Mouse (Mus musculus) forebrain, embryonic 11.5 days (tissue): ENCODE results near the gene Ccdc88a. TPM values are rescaled to one million over a fixed set of nuclear protein-coding genes. Genes with fewer than 3 reads are reported as not detected.

ENCODE experiments used
- ATAC-seq: fragments of 200-750 bp; cut with Nextera tagmentation; replicated peaks from 2 replicates; pipeline ENCODE4 v1.8.0; 2017; ENCODE audit warnings: moderate TSS enrichment; ENCODE audit not compliant: low FRiP score
- DNase-seq: peaks from one replicate; pipeline ENCODE4 v3.0.0-alpha.2; 2017; ENCODE audit warnings: low spot score
- H3K27ac ChIP-seq: fragments of 300-500 bp; sonication (generic); 2 replicates; pipeline ENCODE4 v1.5.1; 2014; ENCODE audit warnings: low read depth, low read length
- H3K27me3 ChIP-seq: fragments of 300-500 bp; sonication (generic); 2 replicates; pipeline ENCODE4 v1.6.1; 2014; ENCODE audit warnings: mild to moderate bottlenecking, low read length, mixed read lengths; ENCODE audit not compliant: control insufficient read depth, insufficient read depth
- H3K36me3 ChIP-seq: fragments of 300-500 bp; sonication (generic); 2 replicates; pipeline ENCODE4 v1.6.1; 2014; ENCODE audit warnings: mild to moderate bottlenecking, low read length, moderate library complexity, mixed read lengths; ENCODE audit not compliant: control insufficient read depth, insufficient read depth
- H3K4me1 ChIP-seq: fragments of 300-500 bp; sonication (generic); replicated peaks from 2 replicates; pipeline ENCODE4 v1.6.1; 2014; ENCODE audit warnings: low read length, mixed read lengths; ENCODE audit not compliant: control insufficient read depth, insufficient read depth
- H3K4me2 ChIP-seq: fragments of 300-500 bp; sonication (generic); 2 replicates; pipeline ENCODE4 v1.6.1; 2014; ENCODE audit warnings: low read depth, mild to moderate bottlenecking, low read length, moderate library complexity, mixed read lengths; ENCODE audit not compliant: severe bottlenecking
- H3K4me3 ChIP-seq: fragments of 300-500 bp; sonication (generic); 2 replicates; pipeline ENCODE4 v1.5.1; 2014; ENCODE audit warnings: low read depth, low read length
- H3K9ac ChIP-seq: fragments of 300-500 bp; sonication (generic); 2 replicates; pipeline ENCODE4 v1.6.1; 2014; ENCODE audit warnings: low read length
- H3K9me3 ChIP-seq: fragments of 300-500 bp; sonication (generic); 2 replicates; pipeline ENCODE4 v1.6.1; 2016; ENCODE audit warnings: low read length, mixed read lengths; ENCODE audit not compliant: control insufficient read depth
- WGBS: fragments of 180-500 bp; shearing (Covaris S2); extraction: QIAGEN DNeasy Blood & Tissue Kit; methylation state at CpG from one replicate; pipeline ENCODE4 v1.1.7; 2014; 5-methylcytosine and 5-hydroxymethylcytosine counted together
- polyA plus RNA-seq: library from polyadenylated mRNA; unstranded; fragments of >200 nt; fragmentation: Nextera tagmentation; extraction: Ambion mirVana; gene quantifications from 2 replicates; pipeline ENCODE4 v1.2.1, GENCODE M21; 2014

Ccdc88a gene
- polyA plus RNA-seq: 59.4 and 61.2 TPM in 2 replicates

GRCm38 (mm10) chr11:29373396-29374273 lies at the start of gene Ccdc88a:
Ccdc88a (plus strand) TSS chr11:29373658.
- Histone ChIP-seq H3K36me3 (no peaks in the 10 kb centered on the region; the same call in 1 of the 2 replicates), H3K4me3 (peak within 1 kb of the TSS; percentile 63), H3K27me3 (no peaks in the 10 kb centered on the region), H3K9me3 (no peaks in the 10 kb centered on the region), H3K9ac (peak within 1 kb of the TSS; percentile 82), H3K4me2 (peak within 1 kb of the TSS; percentile 54), H3K4me1 (peaks cover 5% of the 10 kb centered on the region; the same call in 1 of the 2 replicates), H3K27ac (peak within 1 kb of the TSS; percentile 96)
- peak; percentile 99 for DNase-seq
- peak; percentile 96 for ATAC-seq
- under 1% methylated on average over 103 of the region's 107 CpGs for WGBS

DNA sequence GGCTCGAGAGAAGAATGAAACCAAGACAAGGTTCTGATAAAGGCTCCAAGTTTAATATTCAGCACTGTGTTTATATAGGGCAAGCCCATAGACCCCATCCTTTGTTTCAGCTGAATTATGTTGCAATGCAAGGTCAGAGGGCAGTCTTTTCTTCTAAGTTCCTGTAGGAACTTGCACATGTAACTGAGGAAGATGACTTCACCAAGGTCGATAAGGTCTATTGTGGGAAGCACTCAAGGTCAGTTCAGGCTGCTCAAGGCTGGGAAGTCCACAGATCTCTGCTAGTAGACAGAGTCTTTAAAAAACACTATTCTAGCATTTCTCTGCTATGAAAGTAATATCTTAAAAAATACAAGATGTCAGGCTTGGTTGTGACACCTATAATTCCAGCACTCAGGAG lies 38.0 kb upstream of the Ccdc88a start:
- DNase-seq (no peak), ATAC-seq (no peak)
- H3K27me3 ChIP-seq: no peaks in the 10 kb centered on the region
- no peaks in the 10 kb centered on the region for H3K36me3 ChIP-seq
- H3K4me3 ChIP-seq: no peak overlapping the region
- WGBS: 89% methylated on average over 2 of the region's 2 CpGs
- no peak overlapping the region for H3K27ac ChIP-seq
- no peak overlapping the region for H3K9ac ChIP-seq
- no peaks in the 10 kb centered on the region for H3K9me3 ChIP-seq
- no peak overlapping the region for H3K4me2 ChIP-seq
- H3K4me1 ChIP-seq: no peaks in the 10 kb centered on the region

DNA sequence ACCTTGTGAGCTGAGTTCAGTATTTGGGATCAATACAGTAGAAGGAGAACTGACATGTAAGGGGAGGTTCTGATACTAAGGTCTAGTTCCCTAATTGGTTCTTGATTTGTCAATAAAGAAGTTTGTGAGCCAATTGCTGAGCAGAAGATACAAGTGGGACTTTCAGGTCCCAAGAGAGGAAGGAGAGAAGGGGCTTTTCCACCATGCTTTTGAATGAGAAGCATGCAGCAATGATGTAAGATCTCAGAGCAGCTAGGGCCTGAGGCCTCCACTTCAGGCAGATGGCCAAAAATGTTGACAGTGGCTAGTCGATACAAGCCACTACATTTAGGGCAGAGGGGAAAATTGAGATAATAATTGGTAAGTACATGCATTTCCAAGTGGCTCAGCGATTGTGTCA lies 32.2 kb upstream of the Ccdc88a start:
- no peak overlapping the region for H3K27ac ChIP-seq
- no peaks in the 10 kb centered on the region for H3K9me3 ChIP-seq
- WGBS: 86% methylated on average over 2 of the region's 2 CpGs
- no peaks in the 10 kb centered on the region for H3K36me3 ChIP-seq
- H3K4me1 ChIP-seq: no peaks in the 10 kb centered on the region
- no peak for DNase-seq
- H3K27me3 ChIP-seq: no peaks in the 10 kb centered on the region
- ATAC-seq: no peak
- no peak overlapping the region for H3K4me3 ChIP-seq
- no peak overlapping the region for H3K4me2 ChIP-seq
- H3K9ac ChIP-seq: no peak overlapping the region

DNA sequence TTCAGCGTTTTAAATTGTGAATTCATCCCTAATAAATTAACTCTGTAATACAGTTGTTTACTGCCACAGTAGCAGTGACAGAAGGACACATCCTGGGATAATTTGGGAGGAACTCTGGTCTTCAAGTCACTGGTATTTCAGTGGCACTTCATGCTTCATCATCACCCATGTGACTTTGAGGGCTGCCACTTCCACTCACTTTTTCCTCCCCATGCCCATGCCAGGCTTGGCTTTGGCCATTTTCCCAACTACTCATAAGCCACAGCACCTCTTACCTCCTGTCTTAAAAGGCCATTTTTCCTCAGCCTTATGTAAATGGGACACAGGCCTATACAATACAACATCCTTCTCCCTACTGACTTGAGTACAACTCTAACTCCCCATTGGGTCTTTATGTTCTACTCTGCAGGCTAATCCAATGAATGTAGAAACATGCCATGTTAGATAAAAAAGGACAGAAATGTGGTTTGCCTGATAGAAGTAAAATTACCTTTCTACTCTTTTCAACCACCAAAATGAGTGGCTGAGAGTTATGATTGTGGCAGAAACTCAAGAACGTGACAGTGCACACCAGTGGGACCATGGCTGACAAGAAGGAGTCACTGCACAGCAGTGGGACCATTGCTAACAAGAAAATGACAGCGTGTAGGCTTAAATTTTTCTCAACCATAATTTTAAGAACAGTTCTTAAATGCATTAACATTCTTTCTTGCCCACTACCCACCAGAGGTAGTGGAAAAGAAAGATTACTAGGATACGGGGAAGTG lies 28.4 kb upstream of the Ccdc88a start:
- no peak overlapping the region for H3K27ac ChIP-seq
- ATAC-seq (no peak), DNase-seq (no peak)
- no peaks in the 10 kb centered on the region for H3K27me3 ChIP-seq
- H3K9ac ChIP-seq: no peak overlapping the region
- H3K4me2 ChIP-seq: no peak overlapping the region
- H3K4me3 ChIP-seq: no peak overlapping the region
- H3K36me3 ChIP-seq: no peaks in the 10 kb centered on the region
- WGBS: 81% methylated on average over 4 of the region's 4 CpGs
- H3K9me3 ChIP-seq: no peaks in the 10 kb centered on the region
- no peaks in the 10 kb centered on the region for H3K4me1 ChIP-seq

DNA sequence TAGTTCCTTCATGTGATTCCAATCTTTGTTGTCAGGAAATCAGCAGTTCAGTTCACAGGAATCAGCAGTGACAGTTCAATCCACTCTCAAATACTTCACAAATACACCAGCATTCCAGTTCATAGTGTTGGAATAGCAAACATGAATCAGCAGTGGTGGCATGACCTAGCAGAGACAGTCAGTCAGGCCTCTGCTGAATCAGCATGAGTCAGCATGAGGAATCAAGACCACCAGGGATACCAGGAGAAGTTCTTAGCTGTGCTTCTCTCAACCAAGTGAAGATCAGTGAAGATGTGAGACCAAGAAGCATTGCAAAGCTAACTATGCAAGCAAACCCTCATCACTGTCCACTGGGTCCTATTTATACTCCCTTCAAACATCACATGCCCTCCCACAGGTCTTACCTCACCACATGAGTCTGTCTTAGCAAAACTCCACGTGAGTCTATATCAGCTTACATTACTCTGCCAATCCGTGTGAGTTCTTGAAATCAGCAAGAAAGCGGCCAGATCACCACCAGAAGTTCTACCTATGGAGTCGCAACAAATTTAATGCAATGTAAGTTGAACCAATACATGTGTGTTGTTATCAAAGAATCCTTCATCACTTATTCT lies 27.7 kb upstream of the Ccdc88a start:
- H3K9me3 ChIP-seq: no peaks in the 10 kb centered on the region
- H3K27me3 ChIP-seq: no peaks in the 10 kb centered on the region
- no peak for DNase-seq
- H3K36me3 ChIP-seq: no peaks in the 10 kb centered on the region
- no peak overlapping the region for H3K4me2 ChIP-seq
- no peak overlapping the region for H3K4me3 ChIP-seq
- H3K4me1 ChIP-seq: no peaks in the 10 kb centered on the region
- H3K9ac ChIP-seq: no peak overlapping the region
- ATAC-seq: no peak
- no peak overlapping the region for H3K27ac ChIP-seq
- 89% methylated on average over 4 of the region's 4 CpGs for WGBS

- Histone ChIP-seq H3K27me3 (no peaks in the 10 kb centered on the region), H3K36me3 (no peaks in the 10 kb centered on the region), H3K4me3 (no peak overlapping the region), H3K9ac (no peak overlapping the region), H3K4me2 (no peak overlapping the region), H3K4me1 (no peaks in the 10 kb centered on the region), H3K27ac (no peak overlapping the region), H3K9me3 (no peaks in the 10 kb centered on the region)
- 100% methylated on average over 2 of the region's 2 CpGs for WGBS
- DNase-seq (no peak), ATAC-seq (no peak)
Observed at GRCm38 (mm10) chr11:29350891-29351290, 22.6 kb upstream of the Ccdc88a start.

DNA sequence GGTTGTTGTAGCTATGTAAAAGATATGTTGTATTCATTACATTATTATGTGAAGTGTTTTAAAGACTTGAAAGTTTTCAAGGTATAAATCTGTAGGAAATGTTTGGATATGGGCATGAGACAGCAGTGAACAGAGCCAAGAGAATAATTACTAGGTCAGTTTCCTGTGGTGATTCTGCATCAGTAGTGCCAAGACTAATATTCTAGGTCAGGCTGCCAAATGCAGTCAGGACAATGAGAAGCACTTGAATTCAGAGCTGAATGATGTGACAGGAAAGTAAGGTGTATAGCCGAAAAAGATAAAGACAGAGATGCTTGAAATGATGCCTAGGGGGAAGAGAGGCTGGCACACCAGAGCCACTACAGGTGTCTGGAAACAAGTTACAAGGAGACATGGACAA lies 21.2 kb upstream of the Ccdc88a start:
- Histone ChIP-seq H3K9me3 (no peaks in the 10 kb centered on the region), H3K4me1 (no peaks in the 10 kb centered on the region), H3K36me3 (no peaks in the 10 kb centered on the region), H3K4me3 (no peak overlapping the region), H3K9ac (no peak overlapping the region), H3K27ac (no peak overlapping the region), H3K27me3 (no peaks in the 10 kb centered on the region), H3K4me2 (no peak overlapping the region)
- DNase-seq: no peak
- no peak for ATAC-seq
- 82% methylated on average over 1 of the region's 1 CpGs for WGBS

GRCm38 (mm10) chr11:29368161-29368560 lies 5.3 kb upstream of the Ccdc88a start:
- Histone ChIP-seq H3K27me3 (no peaks in the 10 kb centered on the region), H3K36me3 (no peaks in the 10 kb centered on the region), H3K27ac (no peak overlapping the region), H3K4me2 (no peak overlapping the region), H3K4me3 (no peak overlapping the region), H3K4me1 (no peaks in the 10 kb centered on the region), H3K9me3 (no peaks in the 10 kb centered on the region), H3K9ac (no peak overlapping the region)
- 81% methylated on average over 1 of the region's 1 CpGs for WGBS
- DNase-seq (no peak), ATAC-seq (no peak)
